8 mouse cellular contexts compared by ENCODE assay signal in the genomic region with DNA sequence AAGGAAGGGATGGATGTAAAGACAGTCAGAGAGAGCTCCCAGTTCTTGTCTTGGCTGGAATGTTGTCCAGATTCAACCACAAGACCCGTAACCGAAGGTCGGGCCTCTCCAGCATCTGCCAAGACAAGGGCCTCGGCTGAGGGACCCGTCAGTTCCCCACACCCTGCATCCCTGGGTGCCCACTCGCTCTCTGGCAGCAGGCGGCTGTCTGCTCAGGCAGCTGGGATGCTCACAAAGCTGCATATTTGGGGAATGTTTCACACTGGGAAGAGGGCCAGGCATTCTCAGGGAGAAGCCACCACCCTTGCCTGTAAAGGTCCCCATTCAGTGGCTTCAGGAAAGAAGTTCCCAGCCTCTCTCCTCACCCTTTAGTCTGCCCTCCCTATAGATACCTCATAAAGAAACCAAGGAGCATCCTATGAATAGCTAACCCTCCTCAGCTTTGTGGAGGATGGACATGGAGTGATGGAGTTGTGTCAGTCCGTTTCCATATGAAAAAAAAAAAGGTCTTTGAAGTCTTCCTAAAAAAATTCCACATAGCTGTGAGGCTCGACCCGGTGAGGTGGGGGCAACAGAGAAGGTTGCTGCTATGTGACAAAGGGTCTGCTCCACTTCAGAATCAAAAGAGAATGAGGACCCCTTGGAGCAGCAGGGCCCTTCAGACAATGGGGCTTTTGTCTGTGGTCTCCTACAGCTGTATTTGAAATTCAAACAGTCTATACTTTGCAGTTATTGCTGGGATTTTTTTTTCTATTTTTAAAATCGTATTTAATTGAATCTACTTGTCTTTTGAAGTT.
A peak's percentile ranks its signal among the peaks of the same experiment; 100 is the strongest.
DNase-seq lines count a peak whose midpoint lies in the region; ATAC-seq and TF ChIP-seq lines count a peak whose summit lies in the region.

No protein-coding gene starts in this region.

- TF ChIP-seq POLR2A in cerebellum, adult 2 months (IDR thresholded peaks at IDR 0.05; ENCODE audit: borderline replicate concordance, insufficient read depth, low read length): no peak

- H3K27me3 ChIP-seq in cerebellum, adult 2 months (ENCODE audit: control insufficient read depth, insufficient read depth, low read length): no peaks in the 10 kb centered on the region
- H3K27me3 ChIP-seq in forebrain, embryonic 16.5 days (replicated peaks; ENCODE audit: control insufficient read depth, insufficient read depth, low read length): no peaks in the 10 kb centered on the region
- H3K27me3 ChIP-seq in hindbrain, embryonic 16.5 days (replicated peaks; ENCODE audit: control insufficient read depth, insufficient read depth, low read length): no peaks in the 10 kb centered on the region
- H3K27me3 ChIP-seq in midbrain, postnatal 0 days (ENCODE audit: insufficient read depth, low read length): no peaks in the 10 kb centered on the region

- peak; percentile 60 for DNase-seq in cerebellum, adult 11-12 months
- DNase-seq in cerebellum, adult 2 months: peak; percentile 59 to 66
- no peak for DNase-seq in midbrain, postnatal 0 days (ENCODE audit: low spot score)
- no peak for DNase-seq in spleen, postnatal 4 days (ENCODE audit: low spot score in 2 of 2)
- no peak for DNase-seq in spleen, postnatal 14 days (ENCODE audit: low spot score in 2 of 2)

- 21% methylated on average over 11 of the region's 11 CpGs for WGBS in cerebellum, adult 2 months
- 6% methylated on average over 11 of the region's 11 CpGs for WGBS in forebrain, embryonic 16.5 days
- 7% methylated on average over 11 of the region's 11 CpGs for WGBS in hindbrain, embryonic 16.5 days
- 15% methylated on average over 11 of the region's 11 CpGs for WGBS in midbrain, postnatal 0 days

- no peak for TF ChIP-seq CTCF in cerebellum, adult 2 months (IDR thresholded peaks at IDR 0.05; ENCODE audit: borderline replicate concordance, insufficient read depth, low read depth, low read length)
- no peak for TF ChIP-seq CTCF in midbrain, postnatal 0 days (IDR thresholded peaks at IDR 0.05)

- H3K4me1 ChIP-seq in cerebellum, adult 2 months (ENCODE audit: control insufficient read depth, insufficient read depth, low read length): peaks cover 67% of the 10 kb centered on the region
- peaks cover 78% of the 10 kb centered on the region for H3K4me1 ChIP-seq in forebrain, embryonic 16.5 days (replicated peaks; ENCODE audit: control insufficient read depth, insufficient read depth, low read length)
- peaks cover 74% of the 10 kb centered on the region for H3K4me1 ChIP-seq in hindbrain, embryonic 16.5 days (ENCODE audit: control insufficient read depth, insufficient read depth, low read depth, low read length)
- peaks cover 48% of the 10 kb centered on the region for H3K4me1 ChIP-seq in midbrain, postnatal 0 days (ENCODE audit: insufficient read depth, low read length)

- H3K9ac ChIP-seq in forebrain, embryonic 16.5 days (replicated peaks; ENCODE audit: low read depth, low read length): peak overlapping the region; percentile 53
- peak overlapping the region; percentile 8 for H3K9ac ChIP-seq in hindbrain, embryonic 16.5 days (ENCODE audit: low read depth, low read length)
- H3K9ac ChIP-seq in midbrain, postnatal 0 days (replicated peaks; ENCODE audit: low read length, poor library complexity, severe bottlenecking): peak overlapping the region; percentile 29

- ATAC-seq in cerebellum, adult (ENCODE audit: insufficient number of reproducible peaks, low FRiP score, low TSS enrichment): no peak
- peak; percentile 7; the same call in 1 of the 2 replicates for ATAC-seq in forebrain, embryonic 16.5 days
- ATAC-seq in hindbrain, embryonic 16.5 days: no peak
- ATAC-seq in midbrain, postnatal 0 days (ENCODE audit: low FRiP score): no peak

- no peak overlapping the region for H3K4me3 ChIP-seq in cerebellum, adult 2 months (replicated peaks; ENCODE audit: insufficient read depth, low read depth, low read length)
- H3K4me3 ChIP-seq in forebrain, embryonic 16.5 days (replicated peaks; ENCODE audit: low read length): peak overlapping the region; percentile 41
- no peak overlapping the region for H3K4me3 ChIP-seq in hindbrain, embryonic 16.5 days (ENCODE audit: low read length)
- no peak overlapping the region for H3K4me3 ChIP-seq in midbrain, postnatal 0 days (ENCODE audit: low read depth, low read length)

- H3K27ac ChIP-seq in cerebellum, adult 2 months (ENCODE audit: insufficient read depth, low read length): peak overlapping the region; percentile 49; the same call in 1 of the 2 replicates
- peak overlapping the region; percentile 85 for H3K27ac ChIP-seq in forebrain, embryonic 16.5 days (ENCODE audit: low read length)
- H3K27ac ChIP-seq in hindbrain, embryonic 16.5 days (ENCODE audit: low read depth, low read length): peak overlapping the region; percentile 55
- peak overlapping the region; percentile 39; the same call in 1 of the 2 replicates for H3K27ac ChIP-seq in midbrain, postnatal 0 days (ENCODE audit: low read depth, low read length)

- H3K36me3 ChIP-seq in forebrain, embryonic 16.5 days (ENCODE audit: control insufficient read depth, insufficient read depth): no peaks in the 10 kb centered on the region
- H3K36me3 ChIP-seq in hindbrain, embryonic 16.5 days (ENCODE audit: control insufficient read depth, insufficient read depth, low read length): no peaks in the 10 kb centered on the region
- H3K36me3 ChIP-seq in midbrain, postnatal 0 days (ENCODE audit: insufficient read depth, low read length): no peaks in the 10 kb centered on the region; the same call in 1 of the 2 replicates

- peak overlapping the region; percentile 53 for H3K4me2 ChIP-seq in forebrain, embryonic 16.5 days (ENCODE audit: low read length)
- peak overlapping the region; percentile 7; the same call in 1 of the 2 replicates for H3K4me2 ChIP-seq in hindbrain, embryonic 16.5 days (ENCODE audit: low read length)
- 0 out of 2 replicates have a peak overlapping the region, but pooled peaks have one; percentile 10 for H3K4me2 ChIP-seq in midbrain, postnatal 0 days (ENCODE audit: low read depth, low read length, poor library complexity, severe bottlenecking)

- no peaks in the 10 kb centered on the region for H3K9me3 ChIP-seq in forebrain, embryonic 16.5 days (ENCODE audit: control insufficient read depth, low read length)
- H3K9me3 ChIP-seq in hindbrain, embryonic 16.5 days (ENCODE audit: control insufficient read depth, low read length): no peaks in the 10 kb centered on the region
- H3K9me3 ChIP-seq in midbrain, postnatal 0 days (ENCODE audit: low read length): no peaks in the 10 kb centered on the region

Comparison
In these comparisons a context has a peak if more than half of its experiments do, and no peak if none do; other contexts are left out.
1. DNase-seq: peak in cerebellum, adult 11-12 months (single experiment) and cerebellum, adult 2 months (2 of 2); none in midbrain, postnatal 0 days (single experiment), spleen, postnatal 4 days (0 of 2) and spleen, postnatal 14 days (0 of 2).
2. Peak in every context shown above with its lines, with median percentiles within 50 percentile points of each other: H3K27ac ChIP-seq, H3K4me2 ChIP-seq and H3K9ac ChIP-seq.